Mouse (Mus musculus) retina, embryonic 14.5 days (tissue): ENCODE measurements around the gene Cutc.

Experiments
- DNase-seq: peaks from one replicate; pipeline ENCODE4 v3.0.0-alpha.2; 2015; ENCODE audit warnings: low spot score

The Cutc gene

GRCm38 (mm10) chr19:43795511-43795910 is 42.7 kb downstream of the Cutc start:
- no peak for DNase-seq

- no peak for DNase-seq
Observed at GRCm38 (mm10) chr19:43797216-43797615, 44.4 kb downstream of the Cutc start.

GRCm38 (mm10) chr19:43801427-43802051 is 48.7 kb downstream of the Cutc start:
- DNase-seq = no peak

GRCm38 (mm10) chr19:43803866-43804265 is 51.1 kb downstream of the Cutc start:
- DNase-seq = no peak

GRCm38 (mm10) chr19:43809331-43809730 is 56.5 kb downstream of the Cutc start:
- DNase-seq = no peak

- DNase-seq = no peak
Observed at GRCm38 (mm10) chr19:43811419-43811818, 58.6 kb downstream of the Cutc start.

- no peak for DNase-seq
Observed at GRCm38 (mm10) chr19:43813315-43813714, 60.5 kb downstream of the Cutc start.

- DNase-seq = no peak
Observed at GRCm38 (mm10) chr19:43815661-43816414, 63.0 kb downstream of the Cutc start.
